Mouse (Mus musculus) olfactory bulb, adult 2 months (tissue): ENCODE data around the gene Ell.

Source experiments
- CTCF ChIP-seq: fragments of 200-500 bp; IDR thresholded peaks from 2 replicates; pipeline ENCODE4 v1.5.1; 2012; ENCODE audit warnings: low read depth, mild to moderate bottlenecking, low read length, moderate library complexity; ENCODE audit not compliant: insufficient read depth
- POLR2A ChIP-seq: fragments of 200-500 bp; IDR thresholded peaks from 2 replicates; pipeline ENCODE4 v1.6.1; 2012; ENCODE audit warnings: mild to moderate bottlenecking, low read depth, low read length, moderate library complexity; ENCODE audit not compliant: insufficient read depth

DNA sequence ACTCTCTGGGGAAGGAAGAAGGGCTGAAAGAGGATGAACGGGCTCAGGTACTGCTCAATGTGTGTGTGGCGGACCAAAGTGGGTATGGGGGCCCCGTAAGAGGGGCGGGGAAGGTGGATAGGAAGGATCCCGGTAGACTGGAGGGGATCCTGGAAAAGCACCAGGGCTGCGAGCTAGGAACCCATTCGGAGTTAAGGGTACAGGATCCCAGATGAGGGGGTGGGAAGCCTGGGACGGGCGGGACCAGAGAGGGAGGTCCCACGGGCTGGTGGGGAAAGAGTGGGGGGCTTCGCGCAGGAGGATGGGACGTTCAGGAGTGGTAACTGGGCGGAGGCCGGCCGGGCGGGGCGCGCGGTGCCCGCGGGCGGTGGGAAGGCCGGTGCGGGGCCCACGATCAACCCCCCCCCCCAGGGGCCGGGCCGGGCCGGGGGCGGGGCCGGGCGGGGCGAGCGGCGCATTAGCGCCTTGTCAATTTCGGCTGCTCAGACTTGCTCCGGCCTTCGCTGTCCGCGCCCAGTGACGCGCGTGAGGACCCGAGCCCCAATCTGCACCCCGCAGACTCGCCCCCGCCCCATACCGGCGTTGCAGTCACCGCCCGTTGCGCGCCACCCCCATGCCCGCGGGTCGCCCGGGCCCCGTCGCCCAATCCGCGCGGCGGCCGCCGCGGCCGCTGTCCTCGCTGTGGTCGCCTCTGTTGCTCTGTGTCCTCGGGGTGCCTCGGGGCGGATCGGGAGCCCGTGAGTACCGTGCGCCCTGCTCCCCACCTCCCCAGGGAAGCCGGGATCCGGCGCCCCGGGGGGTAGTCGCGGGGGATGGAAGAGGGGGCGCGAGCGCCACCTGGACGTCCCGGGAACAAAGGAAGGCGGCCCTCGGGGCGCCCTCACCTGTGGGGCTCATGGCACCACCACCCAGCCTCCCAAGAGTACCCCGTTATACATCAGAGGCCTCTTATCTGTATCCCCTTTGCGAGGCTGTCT lies 46.3 kb upstream of the Ell start, which contains the start of gene Crlf1:
- no peak for TF ChIP-seq POLR2A
- no peak for TF ChIP-seq CTCF
